Mouse (Mus musculus): ENCODE results near the gene Lrfn4. TPM values are rescaled to one million over a fixed set of nuclear protein-coding genes. Genes with fewer than 3 reads are reported as not detected.

Lrfn4 gene
- polyA plus RNA-seq, 2 experiments: 9.5 to 49.0 TPM

DNA sequence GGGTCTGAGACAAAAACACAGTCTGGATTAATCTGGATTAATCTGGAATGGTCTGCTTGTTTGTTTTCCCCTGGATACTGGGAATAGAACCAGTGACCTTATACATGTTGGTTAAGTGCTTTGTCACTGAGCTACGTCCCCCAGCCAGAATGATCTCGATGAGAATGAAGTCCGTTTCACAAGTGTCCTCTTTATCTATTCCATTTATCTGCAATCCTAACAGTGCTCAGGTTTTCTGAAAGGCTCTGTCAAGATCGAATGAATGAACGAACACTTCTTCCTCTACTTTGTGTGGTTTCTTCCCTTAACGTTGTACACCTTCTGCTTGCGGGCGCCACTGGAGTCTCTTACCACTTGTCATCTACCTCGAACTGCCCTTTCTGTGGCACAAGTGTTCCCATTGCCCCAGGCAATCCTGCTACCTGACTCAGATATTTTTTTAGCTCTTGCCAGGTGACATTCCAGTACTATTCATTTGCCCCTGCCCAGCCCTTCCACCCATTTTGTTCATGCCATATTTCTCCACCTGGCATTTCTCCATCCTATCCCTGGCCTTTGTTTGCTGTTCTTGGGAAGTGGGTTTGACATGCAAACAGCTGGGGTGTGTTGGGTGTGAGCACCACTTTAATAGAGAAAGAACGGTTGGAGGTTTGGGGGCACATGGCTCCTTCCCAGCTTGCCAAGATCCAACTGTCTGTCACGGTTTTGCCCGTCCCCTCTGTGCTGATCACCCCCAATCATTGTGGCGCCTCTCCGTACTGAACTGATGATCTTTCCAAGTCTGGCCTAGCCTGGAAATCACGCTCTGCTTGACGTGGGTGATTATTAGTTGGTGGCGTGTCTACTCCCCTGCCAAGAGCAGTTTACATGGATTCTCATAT lies 45.9 kb downstream of the Lrfn4 start:
- no peak for ATAC-seq (ENCODE audit: low FRiP score, low read depth)
- no peaks in the 10 kb centered on the region for H3K36me3 ChIP-seq (ENCODE audit: control insufficient read depth, insufficient read depth, low read length)

GRCm38 (mm10) chr19:4568832-4569231 lies 46.6 kb downstream of the Lrfn4 start:
- H3K4me3 ChIP-seq (replicated peaks; ENCODE audit: low read length): no peak overlapping the region
- no peak for TF ChIP-seq POLR2A (IDR thresholded peaks at IDR 0.05; ENCODE audit: borderline replicate concordance, extremely low read depth, insufficient read depth, insufficient read length)
- no peak overlapping the region for H3K27ac ChIP-seq (replicated peaks; ENCODE audit: low read depth, low read length)
- ATAC-seq (ENCODE audit: low FRiP score, low read depth) (no peak), DNase-seq (ENCODE audit: low spot score) (no peak)
- H3K27me3 ChIP-seq (ENCODE audit: control insufficient read depth, insufficient read depth, low read length): no peaks in the 10 kb centered on the region
- no peak overlapping the region for H3K4me2 ChIP-seq (replicated peaks; ENCODE audit: low read depth, low read length, severe bottlenecking)
- WGBS: 84% methylated on average over 4 of the region's 4 CpGs
- no peaks in the 10 kb centered on the region for H3K36me3 ChIP-seq (ENCODE audit: control insufficient read depth, insufficient read depth, low read length)
- no peak overlapping the region for H3K9ac ChIP-seq (ENCODE audit: low read depth, low read length, severe bottlenecking)
- H3K4me1 ChIP-seq (ENCODE audit: control insufficient read depth, insufficient read depth, low read length): no peaks in the 10 kb centered on the region
- H3K9me3 ChIP-seq (ENCODE audit: control insufficient read depth, low read length): no peaks in the 10 kb centered on the region

More for the DNA sequence above, 45.9 kb downstream of the Lrfn4 start:
- Histone ChIP-seq H3K9ac (ENCODE audit: low read depth, low read length, severe bottlenecking) (no peak overlapping the region), H3K4me2 (replicated peaks; ENCODE audit: low read depth, low read length, severe bottlenecking) (no peak overlapping the region), H3K27ac (replicated peaks; ENCODE audit: low read depth, low read length) (no peak overlapping the region), H3K27me3 (ENCODE audit: control insufficient read depth, insufficient read depth, low read length) (no peaks in the 10 kb centered on the region), H3K9me3 (ENCODE audit: control insufficient read depth, low read length) (no peaks in the 10 kb centered on the region), H3K4me3 (replicated peaks; ENCODE audit: low read length) (no peak overlapping the region), H3K4me1 (ENCODE audit: control insufficient read depth, insufficient read depth, low read length) (no peaks in the 10 kb centered on the region)
- no peak for TF ChIP-seq POLR2A (IDR thresholded peaks at IDR 0.05; ENCODE audit: borderline replicate concordance, extremely low read depth, insufficient read depth, insufficient read length)
- 85% methylated on average over 17 of the region's 17 CpGs for WGBS
- no peak for DNase-seq (ENCODE audit: low spot score)

DNA sequence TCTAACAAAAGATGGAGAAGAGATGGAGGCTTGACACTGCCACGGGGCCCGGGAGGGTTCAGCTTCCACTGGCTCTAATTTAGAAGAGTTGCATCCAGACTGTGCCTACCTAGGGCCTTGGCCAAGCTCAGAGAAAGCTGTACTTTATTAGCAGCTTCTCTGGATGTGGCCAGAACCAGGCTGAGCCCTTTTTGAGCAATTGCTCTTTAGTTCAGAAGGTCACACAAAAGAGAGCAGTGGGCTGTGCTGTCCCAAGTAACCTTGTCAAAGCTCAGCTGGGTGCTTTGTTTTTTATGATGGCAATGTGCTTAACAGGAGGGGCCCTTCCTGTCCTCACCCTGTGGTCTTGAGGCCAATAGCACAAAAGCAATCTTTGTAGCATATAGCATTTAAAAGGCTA lies 47.8 kb downstream of the Lrfn4 start:
- no peak for TF ChIP-seq POLR2A (IDR thresholded peaks at IDR 0.05; ENCODE audit: borderline replicate concordance, extremely low read depth, insufficient read depth, insufficient read length)
- no peaks in the 10 kb centered on the region for H3K4me1 ChIP-seq (ENCODE audit: control insufficient read depth, insufficient read depth, low read length)
- H3K36me3 ChIP-seq (ENCODE audit: control insufficient read depth, insufficient read depth, low read length): no peaks in the 10 kb centered on the region
- H3K4me3 ChIP-seq (replicated peaks; ENCODE audit: low read length): no peak overlapping the region
- H3K27ac ChIP-seq (replicated peaks; ENCODE audit: low read depth, low read length): no peak overlapping the region
- DNase-seq (ENCODE audit: low spot score): no peak
- no peaks in the 10 kb centered on the region for H3K27me3 ChIP-seq (ENCODE audit: control insufficient read depth, insufficient read depth, low read length)
- 61% methylated on average over 2 of the region's 2 CpGs for WGBS
- no peaks in the 10 kb centered on the region for H3K9me3 ChIP-seq (ENCODE audit: control insufficient read depth, low read length)
- H3K9ac ChIP-seq (ENCODE audit: low read depth, low read length, severe bottlenecking): no peak overlapping the region
- ATAC-seq (ENCODE audit: low FRiP score, low read depth): no peak
- no peak overlapping the region for H3K4me2 ChIP-seq (replicated peaks; ENCODE audit: low read depth, low read length, severe bottlenecking)

- Histone ChIP-seq H3K27ac (replicated peaks; ENCODE audit: low read depth, low read length) (no peak overlapping the region), H3K9me3 (ENCODE audit: control insufficient read depth, low read length) (no peaks in the 10 kb centered on the region), H3K4me2 (replicated peaks; ENCODE audit: low read depth, low read length, severe bottlenecking) (no peak overlapping the region), H3K4me3 (replicated peaks; ENCODE audit: low read length) (no peak overlapping the region), H3K4me1 (ENCODE audit: control insufficient read depth, insufficient read depth, low read length) (no peaks in the 10 kb centered on the region), H3K36me3 (ENCODE audit: control insufficient read depth, insufficient read depth, low read length) (no peaks in the 10 kb centered on the region), H3K9ac (ENCODE audit: low read depth, low read length, severe bottlenecking) (no peak overlapping the region), H3K27me3 (ENCODE audit: control insufficient read depth, insufficient read depth, low read length) (no peaks in the 10 kb centered on the region)
- ATAC-seq (ENCODE audit: low FRiP score, low read depth) (no peak), DNase-seq (ENCODE audit: low spot score) (no peak)
- TF ChIP-seq POLR2A (IDR thresholded peaks at IDR 0.05; ENCODE audit: borderline replicate concordance, extremely low read depth, insufficient read depth, insufficient read length): no peak
- WGBS: 82% methylated on average over 2 of the region's 2 CpGs
These were observed 48.6 kb downstream of the Lrfn4 start for GRCm38 (mm10) chr19:4566880-4567279.

GRCm38 (mm10) chr19:4565678-4566077 lies 49.8 kb downstream of the Lrfn4 start:
- ATAC-seq (ENCODE audit: low FRiP score, low read depth): no peak

More at GRCm38 (mm10) chr19:4565678-4566077, 49.8 kb downstream of the Lrfn4 start:
- TF ChIP-seq POLR2A (IDR thresholded peaks at IDR 0.05; ENCODE audit: borderline replicate concordance, extremely low read depth, insufficient read depth, insufficient read length): no peak
- DNase-seq (ENCODE audit: low spot score): no peak
- Histone ChIP-seq H3K4me1 (ENCODE audit: control insufficient read depth, insufficient read depth, low read length) (no peaks in the 10 kb centered on the region), H3K27ac (replicated peaks; ENCODE audit: low read depth, low read length) (no peak overlapping the region), H3K9me3 (ENCODE audit: control insufficient read depth, low read length) (no peaks in the 10 kb centered on the region), H3K36me3 (ENCODE audit: control insufficient read depth, insufficient read depth, low read length) (no peaks in the 10 kb centered on the region), H3K4me3 (replicated peaks; ENCODE audit: low read length) (no peak overlapping the region), H3K27me3 (ENCODE audit: control insufficient read depth, insufficient read depth, low read length) (no peaks in the 10 kb centered on the region), H3K9ac (ENCODE audit: low read depth, low read length, severe bottlenecking) (no peak overlapping the region), H3K4me2 (replicated peaks; ENCODE audit: low read depth, low read length, severe bottlenecking) (no peak overlapping the region)
- WGBS: 88% methylated on average over 5 of the region's 5 CpGs

Small RNAs within 50 kb of the gene (microRNA-seq; reads per million reads assigned to microRNA genes)
- not detected for gene Mir6986

Other genes starting within 250 kb of the Lrfn4 start
- 99.7 and 126 TPM in 2 replicates for gene Kdm2a, start 217.4 kb downstream of the Lrfn4 start, polyA plus RNA-seq (2012; rRNA removed)
- 54.4 and 59.8 TPM in 2 replicates for gene Kdm2a, start 217.4 kb downstream of the Lrfn4 start, polyA plus RNA-seq (2014; fragmentation: Nextera tagmentation; extraction: Ambion mirVana)
- gene Rhod, start 176.2 kb downstream of the Lrfn4 start, polyA plus RNA-seq (2012; rRNA removed): 33.8 and 36.6 TPM in 2 replicates
- gene Rhod, start 176.2 kb downstream of the Lrfn4 start, polyA plus RNA-seq (2014; fragmentation: Nextera tagmentation; extraction: Ambion mirVana): 44.2 and 51.0 TPM in 2 replicates
- 0.41 and 0.50 TPM in 2 replicates for gene Syt12, start 138.2 kb downstream of the Lrfn4 start, polyA plus RNA-seq (2012; rRNA removed)
- 0.21 and 0.39 TPM in 2 replicates for gene Syt12, start 138.2 kb downstream of the Lrfn4 start, polyA plus RNA-seq (2014; fragmentation: Nextera tagmentation; extraction: Ambion mirVana)
- gene 2010003K11Rik, start 117.1 kb downstream of the Lrfn4 start, polyA plus RNA-seq (2012; rRNA removed): not detected in 2 replicates
- not detected in 2 replicates for gene 2010003K11Rik, start 117.1 kb downstream of the Lrfn4 start, polyA plus RNA-seq (2014; fragmentation: Nextera tagmentation; extraction: Ambion mirVana)
- 11.8 and 14.8 TPM in 2 replicates for gene Pcx, start 105.2 kb downstream of the Lrfn4 start, polyA plus RNA-seq (2012; rRNA removed)
- gene Pcx, start 105.2 kb downstream of the Lrfn4 start, polyA plus RNA-seq (2014; fragmentation: Nextera tagmentation; extraction: Ambion mirVana): 14.8 and 17.6 TPM in 2 replicates
- 90.2 and 145 TPM in 2 replicates for gene Rce1, start 10.0 kb upstream of the Lrfn4 start, polyA plus RNA-seq (2012; rRNA removed)
- 61.5 and 66.1 TPM in 2 replicates for gene Rce1, start 10.0 kb upstream of the Lrfn4 start, polyA plus RNA-seq (2014; fragmentation: Nextera tagmentation; extraction: Ambion mirVana)
- 1.4 and 1.9 TPM in 2 replicates for gene Gm960, start 83.0 kb upstream of the Lrfn4 start, polyA plus RNA-seq (2012; rRNA removed)
- 3.1 and 3.7 TPM in 2 replicates for gene Gm960, start 83.0 kb upstream of the Lrfn4 start, polyA plus RNA-seq (2014; fragmentation: Nextera tagmentation; extraction: Ambion mirVana)
- gene Sptbn2, start 95.5 kb upstream of the Lrfn4 start, polyA plus RNA-seq (2012; rRNA removed): 1.9 and 2.5 TPM in 2 replicates
- 4.2 TPM in 2 replicates for gene Sptbn2, start 95.5 kb upstream of the Lrfn4 start, polyA plus RNA-seq (2014; fragmentation: Nextera tagmentation; extraction: Ambion mirVana)
- 36.9 and 38.1 TPM in 2 replicates for gene Rbm4b, start 140.8 kb upstream of the Lrfn4 start, polyA plus RNA-seq (2012; rRNA removed)
- gene Rbm4b, start 140.8 kb upstream of the Lrfn4 start, polyA plus RNA-seq (2014; fragmentation: Nextera tagmentation; extraction: Ambion mirVana): 63.2 and 71.8 TPM in 2 replicates
- 107 and 111 TPM in 2 replicates for gene Rbm4, start 178.2 kb upstream of the Lrfn4 start, polyA plus RNA-seq (2012; rRNA removed)
- 78.9 and 82.6 TPM in 2 replicates for gene Rbm4, start 178.2 kb upstream of the Lrfn4 start, polyA plus RNA-seq (2014; fragmentation: Nextera tagmentation; extraction: Ambion mirVana)
- 36.0 and 83.7 TPM in 2 replicates for gene Gm21992, start 195.9 kb upstream of the Lrfn4 start, polyA plus RNA-seq (2012; rRNA removed)
- 15.5 and 22.0 TPM in 2 replicates for gene Gm21992, start 195.9 kb upstream of the Lrfn4 start, polyA plus RNA-seq (2014; fragmentation: Nextera tagmentation; extraction: Ambion mirVana)
- 69.9 and 98.5 TPM in 2 replicates for gene Rbm14, start 196.0 kb upstream of the Lrfn4 start, polyA plus RNA-seq (2012; rRNA removed)
- 69.8 and 71.9 TPM in 2 replicates for gene Rbm14, start 196.0 kb upstream of the Lrfn4 start, polyA plus RNA-seq (2014; fragmentation: Nextera tagmentation; extraction: Ambion mirVana)
- 57.2 and 65.9 TPM in 2 replicates for gene Ccs, start 223.7 kb upstream of the Lrfn4 start, polyA plus RNA-seq (2012; rRNA removed)
- 63.2 and 64.8 TPM in 2 replicates for gene Ccs, start 223.7 kb upstream of the Lrfn4 start, polyA plus RNA-seq (2014; fragmentation: Nextera tagmentation; extraction: Ambion mirVana)
- gene Ccdc87, start 223.7 kb upstream of the Lrfn4 start, polyA plus RNA-seq (2012; rRNA removed): 0.03 and 0.05 TPM in 2 replicates
- gene Ccdc87, start 223.7 kb upstream of the Lrfn4 start, polyA plus RNA-seq (2014; fragmentation: Nextera tagmentation; extraction: Ambion mirVana): 0.06 and 0.26 TPM in 2 replicates
- gene Ctsf, start 239.5 kb upstream of the Lrfn4 start, polyA plus RNA-seq (2012; rRNA removed): 49.9 and 84.7 TPM in 2 replicates
- gene Ctsf, start 239.5 kb upstream of the Lrfn4 start, polyA plus RNA-seq (2014; fragmentation: Nextera tagmentation; extraction: Ambion mirVana): 38.9 and 45.9 TPM in 2 replicates

Data from limb, embryonic 14.5 days (tissue).